Mouse (Mus musculus): ENCODE results near the gene Bloc1s4.

- TF ChIP-seq CTCF (IDR thresholded peaks at IDR 0.05; ENCODE audit: control insufficient read depth, insufficient read depth, insufficient read length): no peak
- no peak for TF ChIP-seq MAX (IDR thresholded peaks at IDR 0.05)
- no peak for TF ChIP-seq MYOG (IDR thresholded peaks at IDR 0.05; ENCODE audit: control insufficient read depth, extremely low read depth, insufficient read length)
- no peak for TF ChIP-seq CEBPB (IDR thresholded peaks at IDR 0.05; ENCODE audit: low read depth)
Observed at GRCm38 (mm10) chr5:36750119-36751078, 1.9 kb upstream of the Bloc1s4 start.
